Mouse (Mus musculus): ENCODE data around the gene Olfr573-ps1. TPM values are rescaled to one million over a fixed set of nuclear protein-coding genes. Genes with fewer than 3 reads are reported as not detected.

The Olfr573-ps1 gene
- total RNA-seq, 1 experiment: not detected

GRCm38 (mm10) chr7:102916405-102916804 lies 26.0 kb downstream of the Olfr573-ps1 start:
- TF ChIP-seq ZC3H11A (IDR thresholded peaks at IDR 0.05; ENCODE audit: borderline replicate concordance, low read depth, low read length) (no peak), MAFK (IDR thresholded peaks at IDR 0.05; ENCODE audit: insufficient read depth, low read depth, low read length) (no peak), CHD2 (IDR thresholded peaks at IDR 0.05; ENCODE audit: low read depth, low read length) (no peak), ZNF384 (IDR thresholded peaks at IDR 0.05; ENCODE audit: low read depth, low read length) (no peak), HCFC1 (IDR thresholded peaks at IDR 0.05; ENCODE audit: borderline replicate concordance, insufficient read depth, low read length) (no peak)
- no peak overlapping the region for H3K9ac ChIP-seq (ENCODE audit: insufficient read depth, low read depth, low read length, poor library complexity, severe bottlenecking)
- no peaks in the 10 kb centered on the region for H3K9me3 ChIP-seq (ENCODE audit: control insufficient read depth, insufficient read depth, low read depth, low read length)

DNA sequence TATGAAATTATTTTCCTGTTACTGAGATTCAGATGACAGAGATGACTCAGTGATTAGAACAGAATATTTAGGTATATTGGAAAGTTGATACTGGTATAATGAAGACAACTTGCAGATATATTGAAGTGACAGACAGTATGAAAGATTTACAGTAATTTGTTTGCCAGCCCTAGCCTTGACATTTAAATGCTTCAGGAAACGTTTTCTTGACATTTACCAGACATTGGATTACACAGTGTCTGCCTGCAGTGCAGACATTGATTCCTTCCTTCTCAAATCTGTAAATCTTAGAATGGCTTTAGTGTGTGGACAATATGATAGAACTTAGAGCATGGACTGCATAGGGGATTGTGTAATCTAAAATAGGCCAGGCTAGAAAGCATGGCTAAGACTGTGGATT lies 27.1 kb downstream of the Olfr573-ps1 start:
- no peak overlapping the region for H3K9ac ChIP-seq (ENCODE audit: insufficient read depth, low read depth, low read length, poor library complexity, severe bottlenecking)

More at GRCm38 (mm10) chr7:102916405-102916804, 26.0 kb downstream of the Olfr573-ps1 start:
- no peak overlapping the region for H3K27ac ChIP-seq (ENCODE audit: insufficient read depth, low read depth, low read length, poor library complexity, severe bottlenecking)
- H3K4me1 ChIP-seq (ENCODE audit: control insufficient read depth in 2 of 2, insufficient read depth in 2 of 2, low read length in 2 of 2, poor library complexity in 1 of 2): no peaks in the 10 kb centered on the region
- H3K36me3 ChIP-seq (ENCODE audit: control insufficient read depth, insufficient read depth, low read length, poor library complexity, severe bottlenecking): no peaks in the 10 kb centered on the region
- in situ Hi-C loops (cut with MboI; ENCODE audit: low sequenced_read_pairs in 2 of 2, unreplicated experiment in 2 of 2): loop anchor here (10.0 to 25.0 kb wide), 2 partner anchors 404 to 412 kb away; no protein-coding TSS in a partner anchor
- no peak overlapping the region for H3K4me3 ChIP-seq (ENCODE audit: insufficient read depth in 1 of 2, low read depth in 1 of 2, low read length in 2 of 2, poor library complexity in 1 of 2, severe bottlenecking in 1 of 2)
- no peak for DNase-seq (ENCODE audit: low read depth, low spot score)

More for the DNA sequence above, 27.1 kb downstream of the Olfr573-ps1 start:
- no peak overlapping the region for H3K27ac ChIP-seq (ENCODE audit: insufficient read depth, low read depth, low read length, poor library complexity, severe bottlenecking)
- no peaks in the 10 kb centered on the region for H3K4me1 ChIP-seq (ENCODE audit: control insufficient read depth in 2 of 2, insufficient read depth in 2 of 2, low read length in 2 of 2, poor library complexity in 1 of 2)
- in situ Hi-C loops (cut with MboI; ENCODE audit: low sequenced_read_pairs in 2 of 2, unreplicated experiment in 2 of 2): loop anchor here (10.0 to 25.0 kb wide), 2 partner anchors 403 to 410 kb away; no protein-coding TSS in a partner anchor
- no peak for DNase-seq (ENCODE audit: low read depth, low spot score)
- H3K9me3 ChIP-seq (ENCODE audit: control insufficient read depth, insufficient read depth, low read depth, low read length): no peaks in the 10 kb centered on the region
- no peak for TF ChIP-seq HCFC1 (IDR thresholded peaks at IDR 0.05; ENCODE audit: borderline replicate concordance, insufficient read depth, low read length)
- TF ChIP-seq CHD2 (IDR thresholded peaks at IDR 0.05; ENCODE audit: low read depth, low read length): no peak
- no peak for TF ChIP-seq ZNF384 (IDR thresholded peaks at IDR 0.05; ENCODE audit: low read depth, low read length)
- no peak for TF ChIP-seq MAFK (IDR thresholded peaks at IDR 0.05; ENCODE audit: insufficient read depth, low read depth, low read length)
- TF ChIP-seq ZC3H11A (IDR thresholded peaks at IDR 0.05; ENCODE audit: borderline replicate concordance, low read depth, low read length): no peak
- no peaks in the 10 kb centered on the region for H3K36me3 ChIP-seq (ENCODE audit: control insufficient read depth, insufficient read depth, low read length, poor library complexity, severe bottlenecking)
- H3K4me3 ChIP-seq (ENCODE audit: insufficient read depth in 1 of 2, low read depth in 1 of 2, low read length in 2 of 2, poor library complexity in 1 of 2, severe bottlenecking in 1 of 2): no peak overlapping the region

Other genes starting within 250 kb of the Olfr573-ps1 start
- not detected in 2 replicates for gene Olfr557, start 246.7 kb downstream of the Olfr573-ps1 start, total RNA-seq (2012; rRNA removed)
- not detected in 2 replicates for gene Olfr558, start 240.4 kb downstream of the Olfr573-ps1 start, total RNA-seq (2012; rRNA removed)
- gene Olfr33, start 223.5 kb downstream of the Olfr573-ps1 start, total RNA-seq (2012; rRNA removed): not detected in 2 replicates
- not detected in 2 replicates for gene Olfr559, start 215.1 kb downstream of the Olfr573-ps1 start, total RNA-seq (2012; rRNA removed)
- gene Olfr560, start 183.2 kb downstream of the Olfr573-ps1 start, total RNA-seq (2012; rRNA removed): not detected in 2 replicates
- not detected in 2 replicates for gene Olfr78, start 183.1 kb downstream of the Olfr573-ps1 start, total RNA-seq (2012; rRNA removed)
- gene Olfr561, start 171.4 kb downstream of the Olfr573-ps1 start, total RNA-seq (2012; rRNA removed): not detected in 2 replicates
- not detected in 2 replicates for gene Olfr564, start 139.1 kb downstream of the Olfr573-ps1 start, total RNA-seq (2012; rRNA removed)
- gene Olfr566, start 83.8 kb downstream of the Olfr573-ps1 start, total RNA-seq (2012; rRNA removed): not detected in 2 replicates
- not detected in 2 replicates for gene Olfr568, start 65.5 kb downstream of the Olfr573-ps1 start, total RNA-seq (2012; rRNA removed)
- not detected in 2 replicates for gene Olfr569, start 51.7 kb downstream of the Olfr573-ps1 start, total RNA-seq (2012; rRNA removed)
- gene Olfr570, start 48.0 kb downstream of the Olfr573-ps1 start, total RNA-seq (2012; rRNA removed): not detected in 2 replicates
- not detected in 2 replicates for gene Olfr571, start 25.0 kb downstream of the Olfr573-ps1 start, total RNA-seq (2012; rRNA removed)
- not detected in 2 replicates for gene Olfr572, start 18.2 kb downstream of the Olfr573-ps1 start, total RNA-seq (2012; rRNA removed)
- gene Olfr574, start 5.9 kb upstream of the Olfr573-ps1 start, total RNA-seq (2012; rRNA removed): not detected in 2 replicates
- gene Olfr575, start 16.2 kb upstream of the Olfr573-ps1 start, total RNA-seq (2012; rRNA removed): not detected in 2 replicates
- not detected in 2 replicates for gene Olfr576, start 20.1 kb upstream of the Olfr573-ps1 start, total RNA-seq (2012; rRNA removed)
- gene Olfr577, start 33.4 kb upstream of the Olfr573-ps1 start, total RNA-seq (2012; rRNA removed): not detected in 2 replicates
- gene Olfr578, start 46.7 kb upstream of the Olfr573-ps1 start, total RNA-seq (2012; rRNA removed): not detected in 2 replicates
- gene Olfr582, start 95.4 kb upstream of the Olfr573-ps1 start, total RNA-seq (2012; rRNA removed): not detected in 2 replicates
- not detected in 2 replicates for gene Olfr583, start 108.7 kb upstream of the Olfr573-ps1 start, total RNA-seq (2012; rRNA removed)
- not detected in 2 replicates for gene Olfr584, start 139.3 kb upstream of the Olfr573-ps1 start, total RNA-seq (2012; rRNA removed)
- gene Olfr585, start 155.1 kb upstream of the Olfr573-ps1 start, total RNA-seq (2012; rRNA removed): not detected in 2 replicates
- not detected in 2 replicates for gene Olfr586, start 183.1 kb upstream of the Olfr573-ps1 start, total RNA-seq (2012; rRNA removed)
- not detected in 2 replicates for gene Olfr588-ps1, start 198.3 kb upstream of the Olfr573-ps1 start, total RNA-seq (2012; rRNA removed)
- not detected in 2 replicates for gene Olfr589, start 213.8 kb upstream of the Olfr573-ps1 start, total RNA-seq (2012; rRNA removed)
- not detected in 2 replicates for gene Olfr591, start 235.8 kb upstream of the Olfr573-ps1 start, total RNA-seq (2012; rRNA removed)
- gene Olfr592, start 242.2 kb upstream of the Olfr573-ps1 start, total RNA-seq (2012; rRNA removed): not detected in 2 replicates